Mouse (Mus musculus): Measurements from ENCODE around the gene Snapc3. TPM values are rescaled to one million over a fixed set of nuclear protein-coding genes. Genes with fewer than 3 reads are reported as not detected.

Snapc3 gene
- polyA plus RNA-seq, 1 experiment from 2014 or later: 66.5 TPM

DNA sequence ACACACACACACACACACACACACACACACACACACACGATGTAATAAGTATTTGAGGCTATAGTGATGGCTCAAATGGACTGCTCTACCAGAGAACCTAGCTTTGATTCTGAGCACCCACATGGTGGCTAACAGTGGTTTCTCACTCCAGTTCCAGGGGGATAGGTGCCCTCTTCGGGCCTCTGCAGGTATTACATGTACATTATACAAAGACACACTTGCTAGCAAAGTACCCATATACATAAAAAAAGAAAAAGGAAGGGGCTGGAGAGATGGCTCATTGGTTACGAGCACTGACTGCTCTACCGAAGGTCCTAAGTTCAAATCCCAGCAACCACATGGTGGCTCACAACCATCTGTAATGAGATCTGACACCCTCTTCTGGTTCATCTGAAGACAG is 11.3 kb downstream of the Snapc3 start:
- DNase-seq (ENCODE audit: low spot score): no peak
- Histone ChIP-seq H3K4me3 (replicated peaks; ENCODE audit: low read length) (no peak overlapping the region), H3K4me2 (replicated peaks) (no peak overlapping the region), H3K27ac (no peak overlapping the region), H3K27me3 (ENCODE audit: control insufficient read depth, insufficient read depth, low read length) (no peaks in the 10 kb centered on the region), H3K36me3 (replicated peaks; ENCODE audit: control insufficient read depth, insufficient read depth) (peaks cover 61% of the 10 kb centered on the region), H3K4me1 (replicated peaks; ENCODE audit: control insufficient read depth, insufficient read depth, low read length) (no peaks in the 10 kb centered on the region), H3K9ac (no peak overlapping the region), H3K9me3 (ENCODE audit: control insufficient read depth, low read length) (no peaks in the 10 kb centered on the region)
- no peak for ATAC-seq (ENCODE audit: low FRiP score)
- WGBS: 96% methylated on average over 4 of the region's 4 CpGs

DNA sequence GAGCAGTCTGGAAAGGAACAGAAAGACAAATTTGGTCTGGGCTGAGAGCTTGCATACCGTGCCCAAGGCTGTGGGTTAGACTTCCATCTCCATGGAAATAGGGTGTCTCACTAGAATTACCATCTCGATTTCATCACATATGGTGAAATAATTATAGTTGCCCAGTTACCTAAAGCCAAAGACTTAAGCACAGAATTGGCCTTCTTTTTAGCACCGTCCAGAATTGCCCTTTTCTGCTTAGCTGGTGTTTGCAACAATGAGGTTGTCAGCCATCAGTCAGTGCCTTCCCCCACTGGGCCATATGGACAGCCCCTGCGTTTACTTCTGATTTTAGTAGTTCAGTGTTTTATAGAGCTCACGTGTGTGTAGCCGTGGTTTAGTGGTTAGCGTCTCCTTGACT is 14.4 kb downstream of the Snapc3 start:
- Histone ChIP-seq H3K4me1 (replicated peaks; ENCODE audit: control insufficient read depth, insufficient read depth, low read length) (no peaks in the 10 kb centered on the region), H3K36me3 (replicated peaks; ENCODE audit: control insufficient read depth, insufficient read depth) (peaks cover 75% of the 10 kb centered on the region), H3K27ac (no peak overlapping the region), H3K4me2 (replicated peaks) (no peak overlapping the region), H3K9me3 (ENCODE audit: control insufficient read depth, low read length) (no peaks in the 10 kb centered on the region), H3K9ac (no peak overlapping the region), H3K4me3 (replicated peaks; ENCODE audit: low read length) (no peak overlapping the region), H3K27me3 (ENCODE audit: control insufficient read depth, insufficient read depth, low read length) (no peaks in the 10 kb centered on the region)
- WGBS: 90% methylated on average over 7 of the region's 7 CpGs
- no peak for DNase-seq (ENCODE audit: low spot score)
- ATAC-seq (ENCODE audit: low FRiP score): no peak

DNA sequence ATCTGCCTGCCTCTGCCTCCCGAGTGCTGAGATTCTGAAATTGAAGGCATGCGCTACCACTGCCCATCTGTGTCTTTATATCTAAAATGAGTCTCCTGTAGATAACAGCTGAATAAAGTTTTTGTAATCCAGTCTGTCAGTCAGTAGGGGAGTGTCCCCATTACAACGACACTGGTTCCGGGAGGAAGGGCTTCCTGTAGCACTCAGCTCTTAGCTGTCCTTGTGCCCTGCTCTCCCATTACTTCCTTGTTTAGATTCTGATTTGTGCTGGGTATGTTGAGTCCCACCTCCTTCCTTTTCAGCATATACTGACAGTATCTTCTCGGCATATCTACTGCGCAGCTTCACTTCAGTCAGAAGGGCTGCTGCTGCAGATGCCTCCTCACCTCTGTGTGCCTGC is 15.4 kb downstream of the Snapc3 start:
- no peak for ATAC-seq (ENCODE audit: low FRiP score)
- Histone ChIP-seq H3K4me3 (replicated peaks; ENCODE audit: low read length) (no peak overlapping the region), H3K4me2 (replicated peaks) (no peak overlapping the region), H3K27me3 (ENCODE audit: control insufficient read depth, insufficient read depth, low read length) (no peaks in the 10 kb centered on the region), H3K9me3 (ENCODE audit: control insufficient read depth, low read length) (no peaks in the 10 kb centered on the region), H3K27ac (no peak overlapping the region), H3K36me3 (replicated peaks; ENCODE audit: control insufficient read depth, insufficient read depth) (peaks cover 73% of the 10 kb centered on the region), H3K4me1 (replicated peaks; ENCODE audit: control insufficient read depth, insufficient read depth, low read length) (no peaks in the 10 kb centered on the region), H3K9ac (no peak overlapping the region)
- 92% methylated on average over 6 of the region's 6 CpGs for WGBS
- no peak for DNase-seq (ENCODE audit: low spot score)

DNA sequence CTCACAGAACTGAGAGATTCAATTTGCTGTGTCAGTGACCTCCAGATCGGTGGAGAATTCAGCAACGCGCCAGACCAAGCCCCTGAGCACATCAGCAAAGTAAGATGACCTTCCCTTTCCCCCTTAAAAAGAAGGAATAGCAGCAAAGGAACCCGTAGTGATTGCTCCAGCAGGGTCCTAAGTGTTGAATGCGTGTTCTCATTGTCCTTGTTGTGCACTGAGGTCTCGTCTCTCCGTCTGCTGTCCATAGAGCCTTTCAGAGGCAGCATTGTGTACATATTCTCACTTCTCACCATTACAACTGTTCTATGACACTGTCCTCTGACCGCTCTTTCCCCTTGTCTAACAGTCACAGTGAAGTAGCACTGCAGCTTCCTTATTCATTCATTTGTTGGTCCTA is 18.9 kb downstream of the Snapc3 start:
- H3K9me3 ChIP-seq (ENCODE audit: control insufficient read depth, low read length): no peaks in the 10 kb centered on the region
- WGBS: 96% methylated on average over 8 of the region's 8 CpGs

GRCm38 (mm10) chr4:83438116-83438515 is 20.6 kb downstream of the Snapc3 start:
- Histone ChIP-seq H3K4me2 (replicated peaks) (no peak overlapping the region), H3K4me3 (replicated peaks; ENCODE audit: low read length) (no peak overlapping the region), H3K9ac (no peak overlapping the region), H3K36me3 (replicated peaks; ENCODE audit: control insufficient read depth, insufficient read depth) (peaks cover 76% of the 10 kb centered on the region), H3K9me3 (ENCODE audit: control insufficient read depth, low read length) (no peaks in the 10 kb centered on the region), H3K27me3 (ENCODE audit: control insufficient read depth, insufficient read depth, low read length) (no peaks in the 10 kb centered on the region), H3K27ac (no peak overlapping the region), H3K4me1 (replicated peaks; ENCODE audit: control insufficient read depth, insufficient read depth, low read length) (no peaks in the 10 kb centered on the region)
- ATAC-seq (ENCODE audit: low FRiP score) (no peak), DNase-seq (ENCODE audit: low spot score) (no peak)

More for the DNA sequence above, 18.9 kb downstream of the Snapc3 start:
- no peaks in the 10 kb centered on the region for H3K4me1 ChIP-seq (replicated peaks; ENCODE audit: control insufficient read depth, insufficient read depth, low read length)
- no peak overlapping the region for H3K4me3 ChIP-seq (replicated peaks; ENCODE audit: low read length)
- no peaks in the 10 kb centered on the region for H3K27me3 ChIP-seq (ENCODE audit: control insufficient read depth, insufficient read depth, low read length)
- no peak overlapping the region for H3K27ac ChIP-seq
- H3K36me3 ChIP-seq (replicated peaks; ENCODE audit: control insufficient read depth, insufficient read depth): peaks cover 71% of the 10 kb centered on the region
- DNase-seq (ENCODE audit: low spot score): no peak
- H3K9ac ChIP-seq: no peak overlapping the region
- no peak for ATAC-seq (ENCODE audit: low FRiP score)
- H3K4me2 ChIP-seq (replicated peaks): no peak overlapping the region

DNA sequence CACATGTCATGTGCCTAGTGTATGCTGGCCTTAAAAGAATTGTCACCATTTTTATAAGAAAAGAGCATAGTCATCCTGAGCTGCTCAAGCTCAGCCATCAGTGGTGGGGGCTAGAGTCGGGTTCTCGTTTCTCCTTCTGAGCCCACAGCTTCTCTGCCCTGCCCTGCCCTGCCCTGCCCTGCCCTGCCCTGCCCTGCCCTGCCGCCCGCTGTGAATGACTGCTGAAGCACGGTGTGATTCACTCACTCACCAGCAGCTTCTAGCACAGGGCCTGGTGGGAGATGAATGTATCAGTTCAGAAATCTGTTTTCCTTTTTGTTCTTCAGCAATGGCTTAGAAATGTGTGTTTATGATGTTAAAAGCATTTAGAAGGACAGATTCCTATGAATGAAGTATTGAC is 21.5 kb downstream of the Snapc3 start:
- Histone ChIP-seq H3K4me1 (replicated peaks; ENCODE audit: control insufficient read depth, insufficient read depth, low read length) (no peaks in the 10 kb centered on the region), H3K9ac (no peak overlapping the region), H3K27me3 (ENCODE audit: control insufficient read depth, insufficient read depth, low read length) (no peaks in the 10 kb centered on the region), H3K36me3 (replicated peaks; ENCODE audit: control insufficient read depth, insufficient read depth) (peaks cover 68% of the 10 kb centered on the region), H3K4me2 (replicated peaks) (no peak overlapping the region), H3K27ac (no peak overlapping the region), H3K9me3 (ENCODE audit: control insufficient read depth, low read length) (no peaks in the 10 kb centered on the region), H3K4me3 (replicated peaks; ENCODE audit: low read length) (no peak overlapping the region)
- ATAC-seq (ENCODE audit: low FRiP score) (no peak), DNase-seq (ENCODE audit: low spot score) (no peak)
- 48% methylated on average over 5 of the region's 5 CpGs for WGBS

DNA sequence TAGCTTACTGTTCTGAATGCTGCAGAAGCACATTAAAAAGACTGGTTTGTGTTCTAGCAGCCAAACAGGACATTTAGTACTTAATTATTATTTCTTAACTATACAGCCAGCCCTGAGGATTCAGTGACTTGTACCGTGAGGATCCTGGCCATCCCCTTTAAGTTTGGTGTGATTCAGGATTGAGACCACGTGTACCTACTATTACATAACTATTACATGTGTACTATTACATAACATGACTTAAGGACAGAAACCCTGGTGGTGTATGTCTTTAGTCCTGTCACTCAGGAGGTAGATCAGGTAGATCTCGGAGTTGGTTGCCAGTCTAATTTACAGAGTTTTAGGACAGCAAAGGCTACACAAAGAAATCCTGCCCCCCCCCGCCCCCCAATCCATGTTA is 23.5 kb downstream of the Snapc3 start:
- Histone ChIP-seq H3K9me3 (ENCODE audit: control insufficient read depth, low read length) (no peaks in the 10 kb centered on the region), H3K4me1 (replicated peaks; ENCODE audit: control insufficient read depth, insufficient read depth, low read length) (no peaks in the 10 kb centered on the region), H3K27me3 (ENCODE audit: control insufficient read depth, insufficient read depth, low read length) (no peaks in the 10 kb centered on the region), H3K4me3 (replicated peaks; ENCODE audit: low read length) (no peak overlapping the region), H3K9ac (no peak overlapping the region), H3K36me3 (replicated peaks; ENCODE audit: control insufficient read depth, insufficient read depth) (peaks cover 49% of the 10 kb centered on the region), H3K4me2 (replicated peaks) (no peak overlapping the region), H3K27ac (no peak overlapping the region)
- 89% methylated on average over 4 of the region's 4 CpGs for WGBS
- ATAC-seq (ENCODE audit: low FRiP score) (no peak), DNase-seq (ENCODE audit: low spot score) (no peak)

GRCm38 (mm10) chr4:83450785-83451184 is 33.3 kb downstream of the Snapc3 start:
- no peak overlapping the region for H3K4me2 ChIP-seq (replicated peaks)
- WGBS: 87% methylated on average over 4 of the region's 4 CpGs
- no peak for DNase-seq (ENCODE audit: low spot score)
- no peak overlapping the region for H3K4me3 ChIP-seq (replicated peaks; ENCODE audit: low read length)
- H3K9ac ChIP-seq: no peak overlapping the region
- H3K9me3 ChIP-seq (ENCODE audit: control insufficient read depth, low read length): no peaks in the 10 kb centered on the region
- no peaks in the 10 kb centered on the region for H3K27me3 ChIP-seq (ENCODE audit: control insufficient read depth, insufficient read depth, low read length)
- H3K4me1 ChIP-seq (replicated peaks; ENCODE audit: control insufficient read depth, insufficient read depth, low read length): no peaks in the 10 kb centered on the region
- H3K27ac ChIP-seq: no peak overlapping the region
- H3K36me3 ChIP-seq (replicated peaks; ENCODE audit: control insufficient read depth, insufficient read depth): peaks cover 65% of the 10 kb centered on the region
- ATAC-seq (ENCODE audit: low FRiP score): no peak

DNA sequence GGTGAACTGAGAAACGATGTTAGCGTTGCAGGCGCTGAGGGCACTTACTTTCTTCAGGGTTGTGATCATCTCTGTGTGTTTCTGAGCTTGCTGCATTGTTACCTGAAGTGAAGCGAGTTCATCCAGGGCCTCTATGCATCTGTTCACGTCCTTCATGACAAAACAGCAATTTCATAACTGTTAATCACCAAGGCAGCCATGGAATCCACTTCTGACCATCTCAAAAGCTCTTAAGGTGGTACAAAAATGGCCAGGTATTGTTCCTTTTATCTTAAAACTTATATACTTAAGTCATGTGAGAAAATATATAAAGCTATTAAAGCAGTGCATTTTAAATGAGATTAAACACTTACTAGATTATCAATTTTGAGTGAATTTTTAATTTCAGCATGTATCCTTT is 42.6 kb downstream of the Snapc3 start:
- Histone ChIP-seq H3K4me2 (replicated peaks) (no peak overlapping the region), H3K9ac (no peak overlapping the region), H3K9me3 (ENCODE audit: control insufficient read depth, low read length) (no peaks in the 10 kb centered on the region), H3K36me3 (replicated peaks; ENCODE audit: control insufficient read depth, insufficient read depth) (peaks cover 92% of the 10 kb centered on the region), H3K27ac (no peak overlapping the region), H3K4me1 (replicated peaks; ENCODE audit: control insufficient read depth, insufficient read depth, low read length) (no peaks in the 10 kb centered on the region), H3K27me3 (ENCODE audit: control insufficient read depth, insufficient read depth, low read length) (no peaks in the 10 kb centered on the region), H3K4me3 (replicated peaks; ENCODE audit: low read length) (no peak overlapping the region)
- DNase-seq (ENCODE audit: low spot score) (no peak), ATAC-seq (ENCODE audit: low FRiP score) (no peak)
- 94% methylated on average over 5 of the region's 5 CpGs for WGBS

DNA sequence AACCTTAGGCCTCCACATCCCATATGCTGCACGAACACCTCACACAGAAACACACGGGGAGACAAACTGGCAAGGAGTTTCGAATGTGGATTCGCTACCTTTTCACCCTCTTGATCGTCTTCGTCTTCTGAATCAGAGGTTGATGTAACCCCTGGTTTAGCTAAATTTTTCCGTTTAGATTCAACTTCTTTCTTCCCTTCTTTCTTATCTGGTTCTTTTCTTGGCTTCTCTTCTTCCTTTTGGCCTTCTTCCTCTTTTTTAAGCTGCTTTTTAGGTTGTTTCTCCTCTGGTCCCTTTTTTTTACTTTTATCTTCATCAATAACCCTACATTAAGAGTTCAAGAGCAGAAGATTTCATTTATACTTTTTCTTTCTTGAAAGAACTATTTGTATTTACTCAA is 47.3 kb downstream of the Snapc3 start:
- whole genome bisulfite sequencing: 92% methylated on average over 7 of the region's 7 CpGs
- no peak for ATAC-seq (ENCODE audit: low FRiP score)
- no peak overlapping the region for H3K4me3 ChIP-seq (replicated peaks; ENCODE audit: low read length)
- H3K9me3 ChIP-seq (ENCODE audit: control insufficient read depth, low read length): no peaks in the 10 kb centered on the region
- DNase-seq (ENCODE audit: low spot score): no peak
- no peaks in the 10 kb centered on the region for H3K4me1 ChIP-seq (replicated peaks; ENCODE audit: control insufficient read depth, insufficient read depth, low read length)
- no peak overlapping the region for H3K9ac ChIP-seq
- H3K36me3 ChIP-seq (replicated peaks; ENCODE audit: control insufficient read depth, insufficient read depth): peaks cover 86% of the 10 kb centered on the region
- H3K4me2 ChIP-seq (replicated peaks): no peak overlapping the region
- no peak overlapping the region for H3K27ac ChIP-seq
- H3K27me3 ChIP-seq (ENCODE audit: control insufficient read depth, insufficient read depth, low read length): no peaks in the 10 kb centered on the region

Data from hindbrain, embryonic 14.5 days (tissue).